Mouse (Mus musculus) erythroblast, embryonic 14.5 days (primary cell): Measurements from ENCODE around the gene BC034090.

Experiments used
- GATA1 ChIP-seq: IDR thresholded peaks from 2 replicates; pipeline ENCODE4 v1.6.1; 2012; ENCODE audit warnings: low read length, inconsistent platforms, mixed read lengths
- TAL1 ChIP-seq: IDR thresholded peaks from 3 replicates; pipeline ENCODE4 v1.6.1; 2012; ENCODE audit warnings: low read length, inconsistent platforms, mixed read lengths

DNA sequence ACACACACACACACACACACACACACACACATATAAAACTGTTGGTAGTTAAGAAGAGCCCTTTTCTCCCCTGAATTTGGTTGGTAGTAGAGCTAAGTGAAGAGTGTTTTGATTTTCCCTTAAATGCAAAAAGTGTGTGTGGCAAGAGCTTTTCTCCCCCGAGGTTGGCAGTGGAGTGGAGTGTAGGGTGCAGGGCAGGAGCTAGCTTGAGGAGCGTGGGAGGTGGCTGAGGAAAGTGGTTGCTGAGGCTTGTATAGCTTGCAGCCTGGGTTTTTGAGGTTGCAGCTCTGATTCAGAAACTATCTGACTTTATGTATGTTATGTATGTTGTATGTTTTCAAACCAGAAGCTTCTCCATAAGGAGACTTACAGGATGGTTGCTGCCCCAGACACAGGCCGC is 76.8 kb downstream of the BC034090 start:
- TF ChIP-seq GATA1 (no peak), TAL1 (no peak)
